Mouse (Mus musculus): ENCODE data around the gene Wsb2.
"Not testable (repeated sequence)": the region's sequence is repeated elsewhere in the genome, so short reads cannot be mapped to it uniquely, and the experiment has no call there.

Gene Wsb2

GRCm38 (mm10) chr5:117390895-117391294, 33.8 kb downstream of the Wsb2 start:
- DNase-seq, result no peak

GRCm38 (mm10) chr5:117395834-117396233, 38.7 kb downstream of the Wsb2 start:
- DNase-seq, result no peak

- no peak for DNase-seq
These were observed 39.5 kb downstream of the Wsb2 start for GRCm38 (mm10) chr5:117396596-117397014.

- DNase-seq, result no peak
These were observed 40.3 kb downstream of the Wsb2 start for GRCm38 (mm10) chr5:117397371-117397770.

GRCm38 (mm10) chr5:117398007-117398550, 41.0 kb downstream of the Wsb2 start:
- DNase-seq, result no peak

GRCm38 (mm10) chr5:117399281-117399680, 42.2 kb downstream of the Wsb2 start:
- DNase-seq, result no peak

- no peak for DNase-seq
These were observed 46.5 kb downstream of the Wsb2 start for GRCm38 (mm10) chr5:117403609-117404008.

DNA sequence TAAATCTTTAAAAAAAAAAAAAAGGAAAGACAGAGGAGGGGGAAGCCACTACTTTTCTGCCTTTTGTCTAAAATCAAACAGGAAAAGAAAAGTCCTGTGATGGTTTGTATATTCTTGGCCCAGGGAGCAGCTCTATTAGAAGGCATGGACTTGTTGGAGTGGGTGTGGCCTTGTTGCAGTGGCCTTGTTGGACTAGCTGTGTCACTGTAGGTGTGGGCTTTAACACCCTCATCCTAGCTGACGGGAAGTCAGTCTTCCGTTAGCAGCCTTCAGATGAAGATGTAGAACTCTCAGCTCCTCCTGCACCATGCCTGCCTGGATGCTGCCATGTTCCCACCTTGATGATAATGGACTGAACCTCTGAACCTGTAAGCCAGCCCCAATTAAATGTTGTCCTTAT, 47.6 kb downstream of the Wsb2 start:
- DNase-seq, result not testable (repeated sequence)

DNA sequence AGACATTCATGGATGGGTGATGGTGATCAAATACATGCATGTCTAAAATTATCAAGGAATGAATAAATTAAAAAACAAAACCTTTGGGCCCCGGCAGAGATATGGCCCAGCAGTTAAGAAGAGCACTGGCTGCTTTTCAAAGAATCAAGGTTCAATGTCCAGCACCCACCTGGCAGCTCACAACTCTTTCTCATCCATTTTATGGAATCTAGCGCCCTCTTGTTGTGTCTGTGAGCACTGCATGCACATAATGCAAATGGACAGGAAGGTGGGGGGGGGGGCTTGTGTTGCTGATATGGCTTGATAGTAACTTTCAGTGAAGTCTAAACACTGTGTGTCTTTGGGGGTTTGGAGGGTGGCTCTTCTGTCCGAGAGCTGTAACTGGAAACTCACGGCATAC, 51.1 kb downstream of the Wsb2 start:
- peak; percentile 37 to 45 for DNase-seq

- DNase-seq, result no peak
These were observed 52.3 kb downstream of the Wsb2 start for GRCm38 (mm10) chr5:117409369-117409768.

DNA sequence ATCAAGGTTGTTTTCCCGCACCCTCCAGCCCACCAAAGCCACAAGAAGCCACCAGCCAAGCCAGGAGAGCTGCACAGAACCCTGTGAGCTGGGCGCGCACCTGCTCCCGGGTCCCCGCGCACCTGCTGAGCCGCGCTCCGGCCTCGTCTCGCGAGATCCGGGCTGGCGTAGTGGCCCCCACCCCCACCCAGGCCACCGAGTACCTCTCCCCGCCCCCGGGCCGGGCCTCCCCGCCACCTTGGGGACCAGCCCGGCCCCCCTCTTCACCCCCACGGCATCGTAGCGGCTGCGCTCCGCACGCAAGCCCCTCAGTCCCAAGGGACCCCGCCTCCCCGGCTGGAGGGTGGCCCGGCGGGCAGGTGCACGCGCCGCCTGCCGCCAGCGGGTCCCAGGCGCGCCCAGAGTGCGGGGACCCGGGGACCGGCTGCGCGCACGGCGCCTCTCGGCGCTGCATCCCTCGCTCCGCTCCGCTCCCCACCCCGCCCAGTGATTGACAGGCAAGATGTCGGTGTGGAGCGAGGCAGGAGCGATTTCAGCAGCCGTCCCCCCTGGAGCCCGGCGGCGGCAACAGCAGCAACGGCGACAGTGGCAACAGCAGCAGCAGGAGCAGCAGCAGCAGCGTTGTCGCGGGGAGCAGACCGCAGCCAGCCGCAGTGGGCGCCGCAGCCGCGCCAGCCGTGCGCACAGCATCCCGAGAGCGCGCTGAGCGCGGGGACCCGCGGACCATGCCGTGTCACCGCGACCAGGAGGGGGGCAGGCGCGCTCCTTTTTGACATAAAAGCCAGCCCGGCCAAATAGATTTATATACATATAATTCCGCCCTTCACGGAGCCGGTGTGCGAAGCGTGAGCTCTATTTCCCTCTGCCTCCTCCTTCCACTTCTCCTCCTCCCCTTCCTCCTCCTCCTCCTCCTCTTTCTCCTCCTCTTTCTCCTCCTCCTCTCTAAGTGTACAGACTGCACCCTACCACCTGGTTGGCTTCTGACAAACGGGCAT, 56.7 kb downstream of the Wsb2 start, which contains the start of gene Ksr2:
Gene Ksr2 (plus strand): TSS at position 494 of the 995 bp plus-strand sequence.
- DNase-seq, result peak; percentile 85 to 90

DNA sequence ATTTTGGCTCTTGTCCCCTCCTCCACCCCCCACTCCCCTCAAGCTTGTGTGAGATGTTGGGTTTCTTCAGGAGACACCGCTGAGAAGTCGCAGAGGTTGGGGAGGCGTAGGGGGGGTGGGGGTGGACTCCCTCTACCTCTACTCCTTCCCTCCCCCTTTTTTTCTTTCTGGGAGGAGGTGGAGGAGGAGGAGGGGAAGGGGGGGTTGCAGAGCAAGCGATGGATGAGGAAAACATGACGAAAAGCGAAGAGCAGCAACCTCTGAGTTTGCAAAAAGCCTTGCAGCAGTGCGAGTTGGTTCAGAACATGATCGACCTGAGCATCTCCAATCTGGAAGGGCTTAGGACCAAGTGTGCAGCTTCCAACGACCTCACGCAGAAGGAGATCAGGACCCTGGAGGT, 57.5 kb downstream of the Wsb2 start:
- peak; percentile 11 to 34 for DNase-seq

DNA sequence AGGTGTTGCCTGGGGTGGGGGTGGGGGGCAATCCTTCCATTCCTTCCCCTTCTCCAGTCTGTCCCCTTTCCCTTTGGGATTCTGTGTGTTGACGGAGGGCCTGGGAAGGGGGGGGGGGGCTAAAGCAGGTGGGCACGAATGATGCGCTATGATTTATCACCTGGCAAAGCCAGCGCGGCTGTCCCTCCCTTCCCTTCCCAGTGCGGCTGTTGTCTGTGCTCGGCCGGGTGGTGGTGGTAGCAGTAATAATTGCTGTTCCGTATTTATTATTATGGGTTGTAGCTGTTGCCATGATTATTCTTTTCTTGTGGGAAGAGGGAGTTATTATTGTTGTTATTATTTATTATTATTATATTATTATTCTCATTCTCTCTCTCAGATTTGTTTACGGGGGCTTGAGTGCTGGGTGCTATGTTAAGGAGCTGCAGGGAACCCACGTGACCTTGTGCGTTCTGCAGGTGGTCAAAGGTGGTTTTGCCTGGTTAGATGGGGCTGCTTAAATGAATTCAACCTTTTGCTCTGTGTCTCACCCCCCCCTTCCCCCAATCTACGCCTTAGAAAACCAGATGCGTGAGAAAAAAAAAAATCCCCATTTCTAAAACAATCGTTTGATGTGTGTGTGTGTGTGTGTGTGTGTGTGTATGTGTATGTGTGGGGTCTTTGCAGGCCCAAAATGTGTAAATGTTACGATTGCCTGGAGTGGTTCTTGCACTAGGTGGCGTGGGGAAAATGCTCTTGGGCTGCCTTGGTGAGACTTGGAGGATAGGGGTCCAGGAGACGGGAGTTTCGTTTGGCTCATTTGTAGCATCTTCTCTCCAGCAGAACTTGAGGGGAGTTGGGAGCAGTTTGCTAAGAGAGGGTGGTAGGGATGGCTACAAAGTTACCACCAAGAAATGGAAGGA, 58.2 kb downstream of the Wsb2 start:
- DNase-seq, result peak; percentile 18 to 34

- DNase-seq, result no peak
These were observed 60.3 kb downstream of the Wsb2 start for GRCm38 (mm10) chr5:117417442-117417841.
